Mouse (Mus musculus) monocyte, adult 2 months (primary cell): ENCODE data around the gene Pgrmc1.
A peak's percentile ranks its signal among the peaks of the same experiment; 100 is the strongest.

ENCODE experiments used
- DNase-seq, 2 experiments: peaks; one replicate each; pipeline ENCODE4 v3.0.0; 2022; ENCODE audit warnings: low spot score in 2 of 2, low read depth in 1 of 2

Pgrmc1 gene

DNA sequence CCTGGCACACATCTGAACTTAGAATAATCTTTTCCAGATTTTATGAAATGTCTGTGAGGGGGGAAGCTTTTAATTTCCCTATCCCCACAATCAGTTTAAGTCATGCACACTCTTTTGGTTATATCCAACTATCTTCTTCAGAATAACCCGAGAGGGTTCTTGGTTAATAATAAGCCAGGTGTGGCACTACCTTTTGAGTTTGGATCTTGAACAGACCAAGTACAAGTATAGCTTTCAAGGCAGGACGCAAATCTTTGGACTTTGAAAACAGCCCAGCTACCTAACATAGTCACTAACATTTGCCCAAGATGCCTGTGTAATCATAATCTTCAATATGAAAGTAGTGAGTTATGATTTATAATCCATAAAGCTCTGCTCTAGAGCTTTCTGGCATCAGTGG lies 4.9 kb downstream of the Pgrmc1 start:
- DNase-seq = no peak

DNA sequence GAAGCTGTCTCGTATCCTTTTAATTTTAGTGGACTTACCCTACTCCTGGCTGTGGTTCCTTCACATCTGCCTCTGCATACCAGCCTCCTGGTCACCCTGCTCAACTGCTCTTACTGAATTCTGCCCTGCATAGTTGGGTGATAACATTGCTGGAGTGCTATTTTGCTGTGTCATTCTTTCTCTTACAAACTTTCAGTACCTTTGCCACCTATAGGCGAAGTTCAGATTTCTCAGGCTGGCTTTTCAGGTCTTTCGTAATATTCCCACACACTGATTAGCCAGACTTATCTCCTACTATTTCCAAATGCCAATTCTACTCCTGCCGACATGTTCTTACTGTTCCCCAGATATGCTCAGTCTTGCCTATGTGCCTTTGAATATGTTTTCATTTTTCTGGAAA lies 6.0 kb downstream of the Pgrmc1 start:
- DNase-seq = no peak

DNA sequence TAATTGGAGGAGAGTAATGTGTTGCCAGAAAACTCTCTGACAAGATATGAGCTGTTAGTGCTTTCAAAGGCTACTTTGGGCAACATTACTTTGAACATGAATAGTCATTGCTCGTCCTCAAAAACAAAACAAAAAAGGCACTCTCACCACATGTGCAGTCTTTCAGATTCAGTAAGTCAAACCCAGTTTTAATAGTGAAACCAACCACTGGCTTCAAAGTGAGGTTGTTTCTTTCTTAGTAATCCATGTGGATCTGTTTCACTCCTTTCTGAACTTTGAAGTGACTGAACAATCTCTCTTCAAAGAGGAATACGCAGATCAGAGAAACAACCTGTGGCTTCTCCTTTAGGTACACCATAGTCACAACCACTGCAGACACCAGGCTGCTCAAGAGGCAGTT lies 11.1 kb downstream of the Pgrmc1 start:
- no peak for DNase-seq

DNA sequence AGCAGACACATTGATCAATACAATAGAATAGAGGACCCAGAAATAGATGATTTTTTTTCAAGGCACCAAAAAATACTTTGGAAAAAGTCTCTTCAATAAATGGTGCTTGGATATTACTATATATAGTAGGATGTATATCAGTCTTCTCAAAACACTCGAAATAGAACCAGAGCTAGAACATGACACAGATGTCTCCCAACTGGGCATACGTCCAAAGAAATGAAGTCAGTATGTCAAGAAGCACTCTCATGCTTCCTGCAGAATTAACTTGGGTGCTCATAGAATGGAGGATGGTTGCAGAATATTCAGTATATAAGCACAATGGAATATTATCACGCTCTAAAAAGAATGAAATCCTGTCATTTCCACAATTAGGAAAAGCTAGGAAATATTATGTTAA lies 30.1 kb downstream of the Pgrmc1 start:
- no peak for DNase-seq

DNA sequence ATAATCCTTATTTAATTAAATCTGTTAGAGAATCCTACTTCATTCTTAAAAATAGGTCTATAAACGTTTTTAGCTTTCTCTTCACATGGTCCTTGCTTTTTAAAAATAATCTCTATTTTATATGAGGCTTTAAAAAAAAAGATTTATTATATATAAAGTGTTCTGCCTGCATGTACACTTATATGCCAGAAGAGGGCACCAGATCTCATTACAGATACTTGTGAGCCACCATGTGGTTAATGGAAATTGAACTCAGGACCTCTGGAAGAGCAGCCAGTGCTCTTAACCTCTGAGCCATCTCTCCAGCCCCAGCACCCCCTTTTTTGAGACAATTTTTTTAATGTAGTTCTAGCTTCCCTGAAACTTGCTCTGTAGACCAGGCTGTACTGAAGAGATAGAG lies 32.8 kb downstream of the Pgrmc1 start:
- no peak for DNase-seq

DNA sequence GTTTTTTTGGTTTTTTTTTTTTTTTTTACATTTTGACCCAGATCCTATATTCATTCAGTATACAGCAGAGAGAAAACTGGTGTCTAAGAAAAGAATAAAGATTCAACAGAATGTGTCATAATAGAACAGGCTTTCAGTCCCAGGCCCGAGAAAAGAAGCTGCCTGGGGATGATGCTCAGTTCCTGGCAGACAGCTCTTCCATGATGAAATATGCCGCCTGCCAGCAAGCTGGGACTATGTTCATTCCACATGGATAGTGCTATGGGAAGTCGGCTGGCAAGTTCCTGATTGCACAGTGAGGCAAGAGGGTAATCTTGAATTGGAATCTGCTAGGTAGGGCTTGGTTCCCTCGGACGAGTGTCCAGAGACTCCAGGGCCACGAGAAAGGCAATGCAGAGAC lies 42.0 kb downstream of the Pgrmc1 start:
- DNase-seq = no peak

DNA sequence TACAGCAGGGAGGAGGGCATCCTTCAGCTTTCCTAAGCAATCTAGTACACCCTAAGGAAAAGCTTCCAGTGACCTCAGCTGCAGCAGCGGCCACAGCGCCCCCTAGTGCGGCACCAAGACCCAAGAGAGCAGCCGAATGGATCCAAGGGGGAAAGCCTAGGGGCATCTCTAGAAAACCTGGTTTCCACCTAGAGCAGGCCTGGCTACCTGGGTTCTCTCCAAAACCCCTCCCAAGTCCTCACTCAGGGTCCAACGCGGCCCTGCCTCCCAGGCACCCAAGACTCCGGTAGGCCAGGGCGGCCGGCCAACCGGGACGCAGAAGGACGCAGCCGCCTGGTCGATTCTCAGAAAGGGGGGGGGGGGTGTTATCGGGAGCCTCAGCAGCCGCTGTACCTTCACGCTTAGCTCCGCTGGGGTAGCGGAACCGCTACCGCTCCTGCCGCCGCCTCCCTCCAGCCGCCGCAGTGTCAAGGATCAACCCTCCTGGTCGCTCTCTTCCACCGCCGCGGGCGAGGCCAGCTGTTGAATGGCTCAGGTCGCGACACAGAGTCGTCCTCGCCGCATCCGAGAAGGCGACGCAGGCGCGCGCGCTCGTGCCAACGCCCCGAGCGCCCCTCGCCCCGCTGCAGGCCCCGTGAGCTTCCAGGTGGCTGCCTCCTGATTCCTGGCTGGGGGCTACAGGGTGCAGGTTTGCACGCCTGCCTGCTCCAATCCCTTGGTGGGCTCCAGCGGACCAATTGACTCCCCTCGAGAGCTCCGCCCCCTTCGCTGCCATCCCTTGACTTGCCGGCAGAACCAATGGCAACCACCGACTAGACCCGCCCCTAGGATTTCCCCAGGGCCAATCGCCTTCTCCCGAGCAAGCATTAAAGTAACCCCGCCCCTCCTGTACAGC lies 46.9 kb downstream of the Pgrmc1 start, which contains the start of gene Akap17b:
TSS of gene Akap17b (minus strand) at position 739 of the 895 bp plus-strand sequence.
- peak; percentile 33 to 61 for DNase-seq
